Mouse (Mus musculus) megakaryocyte, adult 5-6 weeks (primary cell): ENCODE data around the gene Gm9573. TPM values are rescaled to one million over a fixed set of nuclear protein-coding genes. Genes with fewer than 3 reads are reported as not detected.
A peak's percentile ranks its signal among the peaks of the same experiment; 100 is the strongest.

Source experiments
- ATAC-seq: 2 replicates; pipeline ENCODE4 v1.8.0; 2016; ENCODE audit warnings: mild to moderate bottlenecking, inconsistent platforms; ENCODE audit not compliant: poor library complexity, severe bottlenecking
- total RNA-seq, 2 experiments: library from RNA; stranded (forward) in 1 of 2; stranded (reverse) in 1 of 2; fragments of 153-499, 151-499 nt in 1 of 2; fragments of 221-1000, 200-1000 nt in 1 of 2; gene quantifications; 2 replicates each; pipeline versions ENCODE4 v1.2.3 to v1.2.4; 2015 to 2017

Gene Gm9573
- total RNA-seq (2015): not detected in 2 replicates
- not detected in 2 replicates for total RNA-seq (2017)

GRCm38 (mm10) chr17:35626537-35626936 is at the start of gene Gm9573:
Gm9573 (minus strand) TSS chr17:35626637.
- ATAC-seq: no peak

GRCm38 (mm10) chr17:35673416-35674035 is 47.1 kb upstream of the Gm9573 start, which contains the start of gene Gtf2h4:
Gtf2h4 (minus strand) TSS chr17:35673739.
- ATAC-seq: peak; percentile 100

- no peak for ATAC-seq
These were observed 46.1 kb upstream of the Gm9573 start for GRCm38 (mm10) chr17:35672527-35672926.

GRCm38 (mm10) chr17:35671846-35672245 is 45.4 kb upstream of the Gm9573 start:
- ATAC-seq: no peak

GRCm38 (mm10) chr17:35669731-35670130 is 43.3 kb upstream of the Gm9573 start:
- ATAC-seq: no peak

GRCm38 (mm10) chr17:35667334-35668065 is 41.1 kb upstream of the Gm9573 start, which contains the start of gene Vars2:
Vars2 (minus strand) TSS chr17:35667592.
- peak; percentile 85 for ATAC-seq

GRCm38 (mm10) chr17:35666851-35667256 is 40.4 kb upstream of the Gm9573 start:
- no peak for ATAC-seq

GRCm38 (mm10) chr17:35665957-35666515 is 39.6 kb upstream of the Gm9573 start:
- peak; percentile 55 for ATAC-seq

GRCm38 (mm10) chr17:35653086-35653485 is 26.6 kb upstream of the Gm9573 start:
- ATAC-seq: no peak

- no peak for ATAC-seq
These were observed 23.0 kb upstream of the Gm9573 start for GRCm38 (mm10) chr17:35649429-35649828.

- ATAC-seq: no peak
These were observed 17.3 kb upstream of the Gm9573 start, which contains the start of gene Mucl3 for GRCm38 (mm10) chr17:35643609-35644236. Mucl3 (minus strand) TSS chr17:35643695.

- no peak for ATAC-seq
These were observed 12.9 kb upstream of the Gm9573 start for GRCm38 (mm10) chr17:35639352-35639751.

- ATAC-seq: no peak
These were observed 12.2 kb upstream of the Gm9573 start for GRCm38 (mm10) chr17:35638475-35639190.

GRCm38 (mm10) chr17:35636363-35636762 is 9.9 kb upstream of the Gm9573 start:
- ATAC-seq: no peak

GRCm38 (mm10) chr17:35635699-35636111 is 9.3 kb upstream of the Gm9573 start:
- peak; percentile 73 for ATAC-seq

- no peak for ATAC-seq
These were observed 8.8 kb upstream of the Gm9573 start for GRCm38 (mm10) chr17:35635202-35635601.

GRCm38 (mm10) chr17:35633992-35634391 is 7.6 kb upstream of the Gm9573 start:
- ATAC-seq: no peak

- ATAC-seq: no peak
These were observed 9.3 kb downstream of the Gm9573 start for GRCm38 (mm10) chr17:35617127-35617526.

GRCm38 (mm10) chr17:35601736-35602354 is 24.6 kb downstream of the Gm9573 start:
- no peak for ATAC-seq

- no peak for ATAC-seq
These were observed 25.2 kb downstream of the Gm9573 start, which contains the start of gene Sfta2 for GRCm38 (mm10) chr17:35601249-35601648. Sfta2 (plus strand) TSS chr17:35601549.
